Mouse (Mus musculus) lung, postnatal 4 days (tissue): ENCODE measurements at regions not wholly inside any gene's neighbourhood (a gene's known extent, or its start where the extent isn't known, plus 50 kb on each side); places are given as distances from the start of the nearest gene placed in this dataset.

ENCODE experiments used
- DNase-seq, 2 experiments: peaks; one replicate each; pipeline ENCODE4 v3.0.0; 2021

GRCm38 (mm10) chr3:144378524-144379225, 173.7 kb upstream of the Lmo4 start:
- DNase-seq, result no peak

DNA sequence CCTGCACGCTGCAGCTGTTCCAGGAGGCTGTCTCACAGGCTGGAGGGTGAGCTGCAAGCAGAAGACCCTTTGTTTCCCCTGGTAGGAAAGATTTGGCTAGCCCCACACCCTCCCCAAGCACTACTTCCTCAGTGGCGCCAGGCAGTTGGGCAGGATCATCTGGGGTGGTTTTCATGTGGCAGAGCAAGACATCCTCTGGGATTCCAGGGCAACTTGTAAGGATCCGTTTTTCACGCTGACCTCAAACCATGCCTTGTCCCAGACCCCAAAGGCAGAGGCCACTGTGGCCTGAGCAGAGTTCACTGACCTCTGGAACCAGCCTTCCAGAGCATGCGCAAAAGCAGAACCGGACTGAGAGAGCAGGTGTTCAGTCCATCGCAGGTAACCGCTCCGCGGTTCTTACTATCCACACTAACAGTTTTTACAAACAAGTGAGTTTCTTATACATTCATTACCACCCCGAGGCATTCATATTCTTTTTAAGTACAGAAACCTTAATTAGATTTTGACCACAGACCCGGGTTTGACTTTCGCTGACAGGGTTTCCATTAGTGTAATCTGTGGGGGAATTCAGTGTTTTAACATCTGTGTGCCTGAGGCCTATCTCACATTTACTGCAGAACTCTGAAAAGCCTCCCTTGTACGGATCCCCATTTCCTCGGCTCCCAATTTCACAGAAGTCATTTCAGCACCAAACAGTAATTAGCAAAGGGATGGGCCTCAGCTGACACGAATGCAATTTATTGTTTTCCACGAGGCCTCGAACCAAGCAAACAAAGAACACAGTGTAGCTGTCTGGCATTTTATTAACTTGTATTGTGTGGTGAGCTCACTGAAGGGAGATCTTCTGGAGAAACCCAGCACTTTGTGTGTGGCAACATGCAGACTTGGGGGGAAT, 172.9 kb upstream of the Lmo4 start:
- DNase-seq, result no peak

- no peak for DNase-seq
These were observed 171.7 kb upstream of the Lmo4 start for GRCm38 (mm10) chr3:144376463-144377402.

DNA sequence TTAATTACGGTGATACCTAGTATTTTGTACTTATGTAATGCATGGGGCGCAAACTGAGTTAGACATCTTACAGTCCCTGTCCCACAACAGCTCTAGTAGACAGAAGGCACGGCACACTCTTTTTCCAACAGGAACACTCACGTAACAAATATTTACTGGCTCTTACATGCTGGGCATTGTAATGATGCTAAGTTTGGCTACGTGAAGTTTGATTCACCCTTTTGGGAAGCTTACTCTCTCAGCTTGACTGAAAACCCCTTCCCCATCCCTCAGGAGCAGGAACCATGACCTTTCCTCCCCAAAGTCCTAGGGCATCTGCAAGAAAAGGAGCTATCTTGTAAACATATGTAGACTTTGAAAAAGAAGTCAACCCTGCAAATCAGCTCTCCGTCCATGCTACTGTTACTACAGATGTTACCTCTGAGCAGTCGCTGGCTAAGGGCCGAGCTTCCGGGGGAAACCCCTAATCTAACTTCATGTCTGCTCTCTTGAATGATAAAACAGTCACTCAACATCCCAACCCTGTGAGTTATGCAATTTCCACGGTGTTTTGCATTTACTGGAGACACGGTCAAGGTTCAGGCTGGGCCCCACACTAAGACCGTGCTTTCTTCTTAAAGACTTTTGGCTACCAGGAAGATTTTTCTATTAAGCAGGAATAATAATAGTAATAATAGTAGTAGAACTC, 170.8 kb upstream of the Lmo4 start:
- DNase-seq, result no peak

GRCm38 (mm10) chr3:144368300-144368699, 163.3 kb upstream of the Lmo4 start:
- no peak for DNase-seq

DNA sequence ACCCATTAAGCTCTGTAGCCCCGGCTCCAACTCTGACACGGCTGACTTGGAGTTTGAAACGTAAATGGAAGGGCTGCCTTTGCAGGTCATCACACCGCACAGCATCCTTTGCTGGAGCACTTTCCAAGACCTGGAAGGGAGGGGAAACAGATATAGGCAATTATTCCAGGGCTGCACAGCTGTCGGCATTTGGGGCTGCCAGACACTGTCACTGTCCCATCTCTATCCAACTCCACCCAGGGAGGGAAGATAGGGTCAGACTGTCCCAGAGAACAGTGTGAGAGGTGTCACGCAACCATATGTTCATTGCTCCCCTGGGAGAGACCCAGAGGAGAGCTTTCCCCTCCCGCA, 162.7 kb upstream of the Lmo4 start:
- DNase-seq, result no peak

DNA sequence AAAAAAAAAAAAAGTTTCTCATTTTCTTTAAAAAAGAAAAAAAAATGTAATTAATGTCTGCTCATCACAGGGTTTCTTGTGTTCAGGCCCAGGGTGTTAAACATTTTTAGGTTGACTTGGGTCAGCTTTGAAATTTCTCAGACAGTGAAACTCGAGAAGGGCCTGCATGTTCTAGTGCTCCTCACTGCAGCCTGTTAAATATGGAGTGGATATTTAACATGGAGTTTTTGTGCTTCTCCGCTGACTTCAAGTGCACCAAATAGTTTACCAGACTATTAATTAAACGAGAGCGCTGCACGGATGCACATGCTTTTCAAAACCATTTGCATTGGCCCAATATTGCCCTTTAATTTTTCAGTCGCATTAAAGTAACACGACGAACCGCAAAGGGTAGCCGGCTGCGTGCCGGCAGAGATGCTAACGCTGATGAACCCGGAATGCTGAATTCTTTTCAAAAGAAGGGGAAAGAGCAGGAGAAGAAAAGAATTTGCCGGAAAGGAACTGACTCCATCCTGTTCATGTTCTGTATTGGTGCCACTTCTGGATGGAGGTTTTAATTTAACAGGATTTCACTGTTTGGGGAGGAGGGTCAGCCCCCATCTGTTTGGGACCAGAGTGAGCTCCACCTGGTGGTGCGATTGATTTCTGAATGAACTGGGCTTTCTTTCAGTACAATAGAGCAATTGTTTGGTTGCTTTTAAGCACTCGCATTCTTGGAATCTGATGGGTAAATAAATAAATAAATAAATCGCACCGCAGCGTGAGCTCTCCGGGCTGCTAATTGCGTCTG, 162.2 kb upstream of the Lmo4 start:
- DNase-seq, result no peak

GRCm38 (mm10) chr3:144365894-144366293, 160.9 kb upstream of the Lmo4 start:
- no peak for DNase-seq

DNA sequence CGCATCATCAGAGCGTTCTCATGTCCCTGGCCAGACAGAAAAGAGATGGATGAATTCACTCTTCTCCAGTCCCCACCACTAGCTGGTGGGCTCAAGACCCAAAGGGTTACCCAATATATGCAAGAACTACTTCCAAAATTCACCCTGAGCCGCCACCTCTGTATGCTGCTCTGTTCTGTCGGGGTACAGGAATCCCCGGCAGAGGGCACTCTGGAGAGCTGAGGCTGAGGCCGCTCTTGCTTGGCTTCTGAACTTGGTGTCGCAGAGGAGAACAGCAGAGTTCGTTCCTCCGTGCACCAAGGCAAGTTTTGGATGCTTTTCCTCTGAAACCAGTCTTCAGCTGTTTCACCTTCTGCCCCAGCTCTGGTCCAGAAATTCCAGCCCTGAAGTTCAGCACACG, 157.5 kb upstream of the Lmo4 start:
- peak; percentile 39 to 56 for DNase-seq

DNA sequence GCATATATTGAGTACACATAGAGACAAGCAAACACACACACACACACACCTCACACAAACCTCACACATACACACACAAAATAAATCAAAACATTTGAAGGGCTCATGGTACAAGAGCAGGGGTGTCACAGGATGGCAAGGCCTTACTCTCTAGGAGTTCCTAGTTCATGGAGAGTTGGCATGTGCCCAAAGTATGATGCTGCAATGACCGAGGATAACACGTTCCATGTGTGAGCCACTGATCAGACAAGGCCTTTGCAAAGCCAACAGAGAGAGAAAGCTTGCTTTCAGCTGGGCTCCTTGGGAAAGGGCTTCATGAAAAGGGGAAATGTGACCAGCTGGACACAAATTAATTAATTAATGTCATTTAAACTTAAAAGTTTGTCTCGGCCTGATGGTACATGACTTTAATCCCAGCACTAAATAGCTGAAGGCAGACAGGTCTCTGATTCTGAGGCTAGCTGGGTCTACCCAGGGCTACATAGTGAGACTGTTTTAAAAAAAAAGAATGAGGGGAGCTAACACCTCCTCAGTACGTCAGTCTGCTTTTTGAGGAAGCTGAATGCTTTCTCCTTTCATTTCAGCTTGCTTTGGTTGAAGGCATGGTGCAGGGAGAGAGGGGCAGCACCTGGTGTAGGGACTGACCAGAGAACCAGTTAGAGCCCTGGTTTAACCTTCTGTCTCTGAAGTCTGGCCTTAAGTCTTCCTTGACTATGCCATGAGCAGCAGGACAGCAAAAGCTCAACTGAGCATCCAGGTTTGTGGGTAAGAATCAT, 156.4 kb upstream of the Lmo4 start:
- DNase-seq, result no peak

GRCm38 (mm10) chr3:144356948-144357295, 151.9 kb upstream of the Lmo4 start:
- DNase-seq, result no peak

DNA sequence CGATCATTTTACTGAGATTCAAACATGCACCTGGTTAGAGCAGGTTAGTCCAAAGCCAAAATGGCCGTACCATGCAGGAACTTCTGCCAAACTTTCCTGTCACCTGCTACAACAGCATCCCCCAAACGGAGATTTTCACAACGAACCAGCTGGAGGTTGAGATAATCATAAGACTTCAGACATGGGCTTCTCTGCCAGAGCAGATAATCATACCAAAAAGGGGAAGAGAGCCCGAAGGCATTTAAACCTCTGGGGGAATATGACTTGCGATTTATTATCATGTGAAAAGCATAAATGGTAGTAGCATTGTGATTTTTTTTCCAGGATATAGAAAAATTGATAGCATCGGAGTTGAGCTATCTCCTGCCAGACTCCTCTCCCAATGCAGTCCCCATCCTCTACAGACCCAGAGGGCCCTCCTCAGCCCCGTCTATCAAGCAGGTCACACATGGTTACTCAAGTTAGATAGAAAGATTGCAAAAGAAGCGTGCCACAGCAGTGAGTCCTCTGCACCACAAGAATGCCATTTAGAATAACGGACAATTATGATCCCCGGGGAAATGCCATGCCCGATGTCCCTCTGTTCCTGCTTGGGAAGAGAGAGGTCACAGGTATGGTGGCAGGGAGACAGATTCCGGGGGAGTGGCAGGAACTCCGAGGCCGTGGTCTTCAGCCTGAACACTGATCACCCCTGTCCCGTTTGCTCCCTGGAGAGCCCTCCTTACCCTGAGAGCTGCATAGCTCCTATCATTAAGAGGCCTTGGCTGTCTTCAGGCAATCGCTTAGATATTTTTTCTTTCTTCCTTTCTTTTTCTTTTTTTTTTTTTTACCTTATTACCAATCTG, 151.3 kb upstream of the Lmo4 start:
- DNase-seq, result no peak

GRCm38 (mm10) chr3:144352559-144352958, 147.5 kb upstream of the Lmo4 start:
- DNase-seq, result no peak

GRCm38 (mm10) chr3:144348431-144348830, 143.4 kb upstream of the Lmo4 start:
- DNase-seq, result peak in 1 of 2 experiments; percentile 62

- DNase-seq, result no peak
These were observed 130.2 kb upstream of the Lmo4 start for GRCm38 (mm10) chr3:144335237-144335636.

DNA sequence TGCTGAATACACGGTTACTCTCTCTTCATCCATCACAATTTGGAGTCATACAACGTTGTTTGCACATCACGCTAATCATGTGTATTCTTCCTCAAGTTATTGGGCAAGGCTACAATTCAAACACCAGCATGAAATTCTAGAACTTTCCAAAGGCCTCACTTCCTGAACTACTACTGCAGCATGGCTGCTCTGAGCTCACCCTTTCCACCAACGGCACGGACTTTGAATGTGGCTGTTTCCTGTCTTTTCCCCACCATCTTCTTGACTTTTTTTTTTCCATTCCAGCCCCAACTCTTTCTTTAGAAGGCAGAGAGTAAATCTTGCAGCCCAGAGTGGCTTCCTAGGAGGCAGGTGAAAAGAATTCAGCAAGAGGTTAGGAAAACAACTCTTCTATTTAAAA, 129.2 kb upstream of the Lmo4 start:
- DNase-seq, result no peak

DNA sequence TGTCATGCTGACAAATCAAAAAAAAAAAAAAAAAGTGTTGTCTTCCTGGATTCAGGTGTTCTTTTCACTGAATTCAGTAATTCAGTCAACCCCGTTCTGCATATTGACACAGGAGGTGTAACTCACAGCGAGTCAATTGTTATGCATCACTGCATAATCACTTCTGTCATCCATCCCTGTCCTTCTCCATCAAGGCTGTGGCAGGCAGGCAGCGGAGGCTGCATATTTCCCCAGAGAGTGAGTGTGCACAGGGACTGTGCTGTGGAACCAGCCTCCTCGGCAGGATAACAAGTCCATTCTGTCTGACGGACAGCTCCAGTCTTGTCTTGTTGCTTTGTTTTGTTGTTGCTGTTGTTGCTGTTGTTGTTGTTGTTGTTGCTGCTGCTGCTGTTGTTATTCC, 127.3 kb upstream of the Lmo4 start:
- DNase-seq, result no peak

DNA sequence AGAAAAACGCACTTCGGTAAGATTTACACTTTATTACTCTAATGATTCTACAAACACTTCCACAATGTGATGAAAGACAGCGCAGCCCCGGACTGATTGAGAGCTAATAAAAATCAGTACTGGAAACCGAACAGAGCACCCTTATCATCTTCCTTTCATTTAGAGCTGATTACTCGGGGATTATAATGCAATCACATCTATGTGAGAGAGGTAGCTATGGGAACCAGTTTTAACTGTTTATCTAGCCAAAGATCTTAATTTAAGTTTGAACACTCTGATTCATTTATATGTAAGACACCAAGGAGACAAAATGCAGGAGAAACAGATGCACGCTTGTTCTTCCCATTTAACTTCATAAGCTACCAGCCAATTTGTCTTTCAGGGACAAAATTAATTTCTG, 124.1 kb upstream of the Lmo4 start:
- DNase-seq, result no peak

DNA sequence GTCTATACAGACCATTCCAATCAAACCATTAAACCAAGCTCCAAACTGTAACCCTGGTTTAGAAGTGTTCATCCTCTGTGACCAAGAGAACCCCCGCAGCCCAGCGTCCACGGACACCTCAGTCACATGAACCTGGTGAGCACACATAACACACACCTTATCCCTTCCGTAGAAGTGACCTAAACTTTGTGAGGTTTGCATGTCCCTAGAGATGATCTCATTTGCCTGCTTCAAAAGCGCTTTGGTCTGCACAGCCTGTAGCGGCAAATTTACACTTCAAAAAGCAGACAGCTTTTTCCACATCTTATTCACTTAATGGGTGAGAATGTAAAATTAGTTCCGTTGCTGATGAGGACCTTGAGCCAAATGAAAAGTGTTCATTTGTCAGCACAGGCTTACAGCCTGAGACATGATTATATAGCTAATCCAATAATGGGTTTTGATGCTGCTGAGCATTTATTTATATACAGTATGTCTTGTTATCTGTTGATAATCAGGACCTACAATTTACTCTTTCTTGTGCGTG, 122.3 kb upstream of the Lmo4 start:
- DNase-seq, result no peak

DNA sequence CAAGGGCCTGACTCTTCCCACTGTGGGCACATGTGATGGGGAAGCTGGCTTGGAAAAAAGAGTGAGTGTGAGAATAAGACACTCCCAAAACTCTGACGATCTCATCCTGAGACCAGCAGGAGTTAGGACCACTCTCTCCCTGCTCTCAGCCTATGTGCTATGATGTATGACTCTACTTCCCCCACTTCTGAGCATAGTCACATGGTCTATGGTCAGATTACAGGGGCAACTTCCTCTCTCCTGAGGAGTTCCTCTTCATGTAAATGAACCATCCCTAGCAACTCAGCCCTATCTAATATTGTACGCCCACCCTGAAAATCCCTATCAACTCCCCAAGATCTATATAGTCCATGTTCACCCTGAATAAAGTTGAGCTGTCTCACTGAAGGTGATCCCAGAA, 120.0 kb upstream of the Lmo4 start:
- DNase-seq, result no peak
